Mouse (Mus musculus): ENCODE measurements around the gene Gm10097. TPM values are rescaled to one million over a fixed set of nuclear protein-coding genes. Genes with fewer than 3 reads are reported as not detected.

The Gm10097 gene
- not detected in 2 replicates for polyA plus RNA-seq (2012; rRNA removed)

GRCm38 (mm10) chr10:5068676-5069265 is at the start of gene Gm10097:
TSS of gene Gm10097 (plus strand) at chr10:5069192.
- H3K27ac ChIP-seq (ENCODE audit: control insufficient read depth, insufficient read depth, low read length), result no peak within 1 kb of the TSS
- no peak for DNase-seq
- no peaks in the 10 kb centered on the region for H3K27me3 ChIP-seq (ENCODE audit: control insufficient read depth, insufficient read depth, low read length)
- 95% methylated on average over 14 of the region's 14 CpGs for WGBS
- no peak within 1 kb of the TSS for H3K4me3 ChIP-seq (ENCODE audit: control insufficient read depth, insufficient read depth, low read length)
- H3K36me3 ChIP-seq (ENCODE audit: control insufficient read depth, insufficient read depth, low read length), result peaks cover 20% of the 10 kb centered on the region
- TF ChIP-seq CTCF (IDR thresholded peaks at IDR 0.05; ENCODE audit: borderline replicate concordance, control insufficient read depth, extremely low read depth, insufficient read depth, low read length, poor library complexity) (no peak), POLR2A (IDR thresholded peaks at IDR 0.05; ENCODE audit: control insufficient read depth, extremely low read depth, insufficient read depth, low read length, poor library complexity) (no peak)
- no peaks in the 10 kb centered on the region for H3K4me1 ChIP-seq (replicated peaks; ENCODE audit: control insufficient read depth, insufficient read depth, low read length)

GRCm38 (mm10) chr10:5025906-5026305 is 43.1 kb upstream of the Gm10097 start:
- DNase-seq, result no peak
- peaks cover 4% of the 10 kb centered on the region; the same call in 1 of the 2 replicates for H3K36me3 ChIP-seq (ENCODE audit: control insufficient read depth, insufficient read depth, low read length)
- WGBS, result 92% methylated on average over 4 of the region's 4 CpGs
- no peaks in the 10 kb centered on the region for H3K27me3 ChIP-seq (ENCODE audit: control insufficient read depth, insufficient read depth, low read length)
- no peak overlapping the region for H3K4me3 ChIP-seq (ENCODE audit: control insufficient read depth, insufficient read depth, low read length)
- TF ChIP-seq POLR2A (IDR thresholded peaks at IDR 0.05; ENCODE audit: control insufficient read depth, extremely low read depth, insufficient read depth, low read length, poor library complexity) (no peak), CTCF (IDR thresholded peaks at IDR 0.05; ENCODE audit: borderline replicate concordance, control insufficient read depth, extremely low read depth, insufficient read depth, low read length, poor library complexity) (no peak)
- H3K4me1 ChIP-seq (replicated peaks; ENCODE audit: control insufficient read depth, insufficient read depth, low read length), result no peaks in the 10 kb centered on the region
- no peak overlapping the region for H3K27ac ChIP-seq (ENCODE audit: control insufficient read depth, insufficient read depth, low read length)

DNA sequence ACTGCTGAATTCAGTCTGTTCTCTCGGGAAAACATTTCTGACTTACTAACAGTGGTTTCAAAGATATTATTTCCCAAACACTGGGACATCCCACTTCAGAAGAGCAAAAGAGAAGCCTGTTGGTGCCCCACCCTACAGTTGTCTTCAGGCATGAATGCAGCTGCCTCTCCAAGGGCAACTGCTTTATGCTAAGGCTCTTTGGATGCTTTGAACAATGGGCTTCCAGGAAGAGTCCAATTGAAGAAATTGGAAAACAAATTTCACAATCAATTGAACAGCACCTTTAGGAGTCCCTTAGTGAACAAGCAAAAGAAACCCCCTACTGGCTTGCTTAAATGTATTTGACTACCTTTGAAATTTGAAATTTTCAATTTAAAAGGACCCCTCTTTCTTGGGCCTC is 41.8 kb upstream of the Gm10097 start:
- TF ChIP-seq POLR2A (IDR thresholded peaks at IDR 0.05; ENCODE audit: control insufficient read depth, extremely low read depth, insufficient read depth, low read length, poor library complexity) (no peak), CTCF (IDR thresholded peaks at IDR 0.05; ENCODE audit: borderline replicate concordance, control insufficient read depth, extremely low read depth, insufficient read depth, low read length, poor library complexity) (no peak)
- DNase-seq, result no peak
- Histone ChIP-seq H3K36me3 (ENCODE audit: control insufficient read depth, insufficient read depth, low read length) (peaks cover 8% of the 10 kb centered on the region), H3K27ac (ENCODE audit: control insufficient read depth, insufficient read depth, low read length) (no peak overlapping the region), H3K27me3 (ENCODE audit: control insufficient read depth, insufficient read depth, low read length) (no peaks in the 10 kb centered on the region), H3K4me1 (replicated peaks; ENCODE audit: control insufficient read depth, insufficient read depth, low read length) (no peaks in the 10 kb centered on the region), H3K4me3 (ENCODE audit: control insufficient read depth, insufficient read depth, low read length) (no peak overlapping the region)
- WGBS, result 95% methylated on average over 1 of the region's 1 CpGs

GRCm38 (mm10) chr10:5028301-5028700 is 40.7 kb upstream of the Gm10097 start:
- Histone ChIP-seq H3K4me1 (replicated peaks; ENCODE audit: control insufficient read depth, insufficient read depth, low read length) (no peaks in the 10 kb centered on the region), H3K27me3 (ENCODE audit: control insufficient read depth, insufficient read depth, low read length) (no peaks in the 10 kb centered on the region), H3K36me3 (ENCODE audit: control insufficient read depth, insufficient read depth, low read length) (peaks cover 19% of the 10 kb centered on the region), H3K27ac (ENCODE audit: control insufficient read depth, insufficient read depth, low read length) (no peak overlapping the region), H3K4me3 (ENCODE audit: control insufficient read depth, insufficient read depth, low read length) (no peak overlapping the region)
- 97% methylated on average over 9 of the region's 9 CpGs for whole genome bisulfite sequencing
- DNase-seq, result no peak
- no peak for TF ChIP-seq CTCF (IDR thresholded peaks at IDR 0.05; ENCODE audit: borderline replicate concordance, control insufficient read depth, extremely low read depth, insufficient read depth, low read length, poor library complexity)
- no peak for TF ChIP-seq POLR2A (IDR thresholded peaks at IDR 0.05; ENCODE audit: control insufficient read depth, extremely low read depth, insufficient read depth, low read length, poor library complexity)

GRCm38 (mm10) chr10:5029161-5029560 is 39.8 kb upstream of the Gm10097 start:
- TF ChIP-seq CTCF (IDR thresholded peaks at IDR 0.05; ENCODE audit: borderline replicate concordance, control insufficient read depth, extremely low read depth, insufficient read depth, low read length, poor library complexity), result no peak
- no peak for TF ChIP-seq POLR2A (IDR thresholded peaks at IDR 0.05; ENCODE audit: control insufficient read depth, extremely low read depth, insufficient read depth, low read length, poor library complexity)
- no peak for DNase-seq
- WGBS, result 91% methylated on average over 2 of the region's 2 CpGs
- H3K4me1 ChIP-seq (replicated peaks; ENCODE audit: control insufficient read depth, insufficient read depth, low read length), result no peaks in the 10 kb centered on the region
- peaks cover 23% of the 10 kb centered on the region for H3K36me3 ChIP-seq (ENCODE audit: control insufficient read depth, insufficient read depth, low read length)
- no peak overlapping the region for H3K4me3 ChIP-seq (ENCODE audit: control insufficient read depth, insufficient read depth, low read length)
- H3K27ac ChIP-seq (ENCODE audit: control insufficient read depth, insufficient read depth, low read length), result no peak overlapping the region
- no peaks in the 10 kb centered on the region for H3K27me3 ChIP-seq (ENCODE audit: control insufficient read depth, insufficient read depth, low read length)

DNA sequence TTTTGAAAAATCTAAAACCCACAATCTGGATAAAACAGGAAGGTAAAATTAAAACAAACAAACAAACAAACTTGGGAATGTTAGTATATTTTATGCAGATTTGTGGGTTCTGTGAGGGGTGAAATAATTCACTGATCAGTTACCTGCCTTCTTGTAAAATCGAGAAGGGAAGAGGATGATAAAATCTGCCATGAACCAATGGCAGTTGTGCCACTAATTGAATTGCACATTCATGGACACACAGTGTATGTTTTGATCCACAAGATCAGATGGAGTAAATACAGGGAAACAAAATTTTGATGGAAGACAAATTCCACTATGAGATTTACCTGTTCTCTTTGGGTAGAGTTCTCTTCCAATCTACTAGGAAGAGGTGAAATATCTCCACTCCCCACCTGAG is 39.1 kb upstream of the Gm10097 start:
- TF ChIP-seq CTCF (IDR thresholded peaks at IDR 0.05; ENCODE audit: borderline replicate concordance, control insufficient read depth, extremely low read depth, insufficient read depth, low read length, poor library complexity) (no peak), POLR2A (IDR thresholded peaks at IDR 0.05; ENCODE audit: control insufficient read depth, extremely low read depth, insufficient read depth, low read length, poor library complexity) (no peak)
- 93% methylated on average over 1 of the region's 1 CpGs for WGBS
- Histone ChIP-seq H3K36me3 (ENCODE audit: control insufficient read depth, insufficient read depth, low read length) (peaks cover 23% of the 10 kb centered on the region), H3K4me1 (replicated peaks; ENCODE audit: control insufficient read depth, insufficient read depth, low read length) (no peaks in the 10 kb centered on the region), H3K4me3 (ENCODE audit: control insufficient read depth, insufficient read depth, low read length) (no peak overlapping the region), H3K27ac (ENCODE audit: control insufficient read depth, insufficient read depth, low read length) (no peak overlapping the region), H3K27me3 (ENCODE audit: control insufficient read depth, insufficient read depth, low read length) (no peaks in the 10 kb centered on the region)
- DNase-seq, result no peak
